Mouse (Mus musculus): ENCODE measurements around the gene Smim14. TPM values are rescaled to one million over a fixed set of nuclear protein-coding genes. Genes with fewer than 3 reads are reported as not detected.

The Smim14 gene
- total and polyA plus RNA-seq, 3 experiments: 18.8 to 29.8 TPM; not detected in 1

GRCm38 (mm10) chr5:65419136-65419535 is 117.8 kb downstream of the Smim14 start:
- no peaks in the 10 kb centered on the region for H3K79me2 ChIP-seq (ENCODE audit: control insufficient read depth, insufficient read depth, low read length, poor library complexity)
- H3K9ac ChIP-seq (ENCODE audit: control insufficient read depth, low read depth, low read length, poor library complexity, severe bottlenecking): no peak overlapping the region
- H3K9me3 ChIP-seq (replicated peaks; ENCODE audit: insufficient read depth, low read length): no peaks in the 10 kb centered on the region
- DNase-seq (ENCODE audit: low read depth, low spot score): no peak
- no peak for TF ChIP-seq CHD2 (IDR thresholded peaks at IDR 0.05; ENCODE audit: low read length)
- TF ChIP-seq MXI1 (IDR thresholded peaks at IDR 0.05; ENCODE audit: low read depth, low read length): no peak
- no peak for TF ChIP-seq RCOR1 (IDR thresholded peaks at IDR 0.05; ENCODE audit: low read depth, low read length)
- no peak for TF ChIP-seq ZC3H11A (IDR thresholded peaks at IDR 0.05; ENCODE audit: low read depth, low read length)
- no peak for TF ChIP-seq KAT2A (conservative IDR thresholded peaks at IDR 0.05; ENCODE audit: low read depth, low read length)
- no peak for TF ChIP-seq USF2 (IDR thresholded peaks at IDR 0.05; ENCODE audit: borderline replicate concordance in 1 of 2, insufficient read depth in 1 of 2, low read depth in 1 of 2, low read length in 2 of 2)
- no peak for TF ChIP-seq BHLHE40 (IDR thresholded peaks at IDR 0.05; ENCODE audit: borderline replicate concordance, low read depth, low read length)
- no peak for TF ChIP-seq POLR2AphosphoS2 (IDR thresholded peaks at IDR 0.05; ENCODE audit: low read length)
- TF ChIP-seq TCF12 (IDR thresholded peaks at IDR 0.05; ENCODE audit: low read depth, low read length): no peak
- no peak for TF ChIP-seq MEF2A (IDR thresholded peaks at IDR 0.05; ENCODE audit: extremely low read depth, insufficient replicate concordance, low read depth, low read length, poor library complexity, severe bottlenecking)
- no peak for TF ChIP-seq RAD21 (IDR thresholded peaks at IDR 0.05; ENCODE audit: low read depth, low read length)
- TF ChIP-seq MYB (IDR thresholded peaks at IDR 0.05; ENCODE audit: low read depth, low read length): no peak
- no peak for TF ChIP-seq MAX (IDR thresholded peaks at IDR 0.05; ENCODE audit: low read length)
- TF ChIP-seq MYC (IDR thresholded peaks at IDR 0.05; ENCODE audit: low read depth, low read length): no peak
- no peak for TF ChIP-seq EP300 (IDR thresholded peaks at IDR 0.05; ENCODE audit: low read depth in 1 of 2, low read length in 2 of 2)
- no peak for TF ChIP-seq CTCF (IDR thresholded peaks at IDR 0.05 in 2 of 3, conservative IDR thresholded peaks at IDR 0.05 in 1 of 3; ENCODE audit: control insufficient read depth in 1 of 3, insufficient read depth in 1 of 3, low read depth in 2 of 3, low read length in 3 of 3, poor library complexity in 1 of 3, severe bottlenecking in 1 of 3)
- TF ChIP-seq JUND (IDR thresholded peaks at IDR 0.05; ENCODE audit: low read depth, low read length): no peak
- no peak for TF ChIP-seq GATA1 (IDR thresholded peaks at IDR 0.05; ENCODE audit: low read depth, low read length)
- peaks cover 0 to 13% of the 10 kb centered on the region in 2 experiments; a peak in 2 of 4 replicates for H3K36me3 ChIP-seq (ENCODE audit: control insufficient read depth in 1 of 2, insufficient read depth in 2 of 2, low read length in 2 of 2)
- H3K27me3 ChIP-seq (ENCODE audit: control insufficient read depth in 1 of 2, insufficient read depth in 2 of 2, low read length in 2 of 2): no peaks in the 10 kb centered on the region
- H3K4me3 ChIP-seq (ENCODE audit: control insufficient read depth in 1 of 2, insufficient read depth in 1 of 2, low read depth in 2 of 2, low read length in 2 of 2): no peak overlapping the region
- no peak overlapping the region for H3K27ac ChIP-seq (ENCODE audit: control insufficient read depth, low read depth, low read length)
- H3K4me1 ChIP-seq (ENCODE audit: control insufficient read depth in 1 of 2, insufficient read depth in 2 of 2, low read length in 2 of 2): peaks cover 0 to 12% of the 10 kb centered on the region in 2 experiments; a peak in 2 of 4 replicates

- Histone ChIP-seq H3K9ac (ENCODE audit: control insufficient read depth, low read depth, low read length, poor library complexity, severe bottlenecking) (peak overlapping the region; percentile 63), H3K36me3 (ENCODE audit: control insufficient read depth in 1 of 2, insufficient read depth in 2 of 2, low read length in 2 of 2) (peaks cover 0 to 9% of the 10 kb centered on the region in 2 experiments; a peak in 2 of 4 replicates), H3K27ac (ENCODE audit: control insufficient read depth, low read depth, low read length) (peak overlapping the region; percentile 62), H3K4me1 (ENCODE audit: control insufficient read depth in 1 of 2, insufficient read depth in 2 of 2, low read length in 2 of 2) (peaks cover 0 to 10% of the 10 kb centered on the region in 2 experiments; a peak in 2 of 4 replicates), H3K79me2 (ENCODE audit: control insufficient read depth, insufficient read depth, low read length, poor library complexity) (no peaks in the 10 kb centered on the region), H3K9me3 (replicated peaks; ENCODE audit: insufficient read depth, low read length) (no peaks in the 10 kb centered on the region), H3K27me3 (ENCODE audit: control insufficient read depth in 1 of 2, insufficient read depth in 2 of 2, low read length in 2 of 2) (no peaks in the 10 kb centered on the region), H3K4me3 (ENCODE audit: control insufficient read depth in 1 of 2, insufficient read depth in 1 of 2, low read depth in 2 of 2, low read length in 2 of 2) (peak overlapping the region in 1 of 2 experiments; percentile 26; a peak in 1 of 4 replicates)
- DNase-seq (ENCODE audit: low read depth, low spot score): peak; percentile 89
- TF ChIP-seq TAL1 (IDR thresholded peaks at IDR 0.05; ENCODE audit: low read length) (0 out of 2 replicates have a peak, but pooled peaks have one; percentile 7), MYB (IDR thresholded peaks at IDR 0.05; ENCODE audit: low read depth, low read length) (no peak), ZMIZ1 (IDR thresholded peaks at IDR 0.05; ENCODE audit: low read depth, low read length) (no peak), TCF12 (IDR thresholded peaks at IDR 0.05; ENCODE audit: low read depth, low read length) (no peak), MXI1 (IDR thresholded peaks at IDR 0.05; ENCODE audit: low read depth, low read length) (no peak), CTCF (IDR thresholded peaks at IDR 0.05 in 2 of 3, conservative IDR thresholded peaks at IDR 0.05 in 1 of 3; ENCODE audit: control insufficient read depth in 1 of 3, insufficient read depth in 1 of 3, low read depth in 2 of 3, low read length in 3 of 3, poor library complexity in 1 of 3, severe bottlenecking in 1 of 3) (peak in 1 of 3 experiments; percentile 39; a peak in 2 of 6 replicates), POLR2AphosphoS5 (IDR thresholded peaks at IDR 0.05; ENCODE audit: borderline replicate concordance, low read depth, low read length) (no peak), ZNF384 (IDR thresholded peaks at IDR 0.05; ENCODE audit: low read depth, low read length) (no peak), SIN3A (IDR thresholded peaks at IDR 0.05; ENCODE audit: low read length) (peak; percentile 50), MAFK (IDR thresholded peaks at IDR 0.05; ENCODE audit: borderline replicate concordance, low read depth, low read length) (no peak), GATA1 (IDR thresholded peaks at IDR 0.05; ENCODE audit: low read depth, low read length) (peak; percentile 72), JUND (IDR thresholded peaks at IDR 0.05; ENCODE audit: low read depth, low read length) (no peak), ELF1 (IDR thresholded peaks at IDR 0.05; ENCODE audit: low read depth, low read length) (no peak), SMC3 (IDR thresholded peaks at IDR 0.05; ENCODE audit: low read depth, low read length) (peak; percentile 25; the same call in 1 of the 2 replicates), POLR2AphosphoS2 (IDR thresholded peaks at IDR 0.05; ENCODE audit: low read length) (no peak), USF2 (IDR thresholded peaks at IDR 0.05; ENCODE audit: borderline replicate concordance in 1 of 2, insufficient read depth in 1 of 2, low read depth in 1 of 2, low read length in 2 of 2) (no peak), NRF1 (IDR thresholded peaks at IDR 0.05; ENCODE audit: insufficient read depth, low read depth, low read length, poor library complexity, severe bottlenecking) (no peak), ZC3H11A (IDR thresholded peaks at IDR 0.05; ENCODE audit: low read depth, low read length) (no peak)
Observed at GRCm38 (mm10) chr5:65415653-65416458, 121.1 kb downstream of the Smim14 start.
